Mouse (Mus musculus) ovary, postnatal 14 days (tissue): ENCODE results near the gene Usp9y.

Experiments used
- DNase-seq: peaks from one replicate; pipeline ENCODE4 v3.0.0; 2022; ENCODE audit warnings: low spot score

The Usp9y gene

GRCm38 (mm10) chrY:1459682-1460081 is at the start of gene Usp9y:
TSS of gene Usp9y (minus strand) at chrY:1459782.
- no peak for DNase-seq

GRCm38 (mm10) chrY:1293708-1294107 is 165.9 kb downstream of the Usp9y start:
- DNase-seq = no peak

- DNase-seq = no peak
These were observed 173.3 kb downstream of the Usp9y start, which contains the start of gene Ddx3y for GRCm38 (mm10) chrY:1286171-1286795. TSS of gene Ddx3y (minus strand) at chrY:1286629.

GRCm38 (mm10) chrY:1285735-1286134 is 173.8 kb downstream of the Usp9y start:
- no peak for DNase-seq
